ENCODE assay signal across 19 mouse cellular contexts in genomic region chr15:56067214-56067613, GRCm38 (mm10).
DNase-seq lines count a peak whose midpoint lies in the region; ATAC-seq and TF ChIP-seq lines count a peak whose summit lies in the region.
"Had no signal": no experiment of that assay in that cellular context is flagged by ENCODE, and none has a peak within 500 bp of the region (broad histone marks: within the 10 kb centered on the region; RNA-seq: fewer than 3 reads in every experiment).

No protein-coding gene starts in this region.

- no peaks in the 10 kb centered on the region for H3K4me1 ChIP-seq in hindbrain, embryonic 13.5 days (replicated peaks)
- H3K4me1 ChIP-seq in hindbrain, embryonic 12.5 days, result no peaks in the 10 kb centered on the region
- peaks cover 8% of the 10 kb centered on the region; the same call in 1 of the 2 replicates for H3K4me1 ChIP-seq in kidney, embryonic 15.5 days
- no peaks in the 10 kb centered on the region for H3K4me1 ChIP-seq in kidney, adult 2 months (ENCODE audit: control insufficient read depth, insufficient read depth, low read length)
- no peaks in the 10 kb centered on the region for H3K4me1 ChIP-seq in liver, adult 2 months (ENCODE audit: control insufficient read depth, insufficient read depth, low read length)
- H3K4me1 ChIP-seq: forebrain, embryonic 13.5 days; heart, embryonic 13.5 days had no signal

- H3K9ac ChIP-seq in hindbrain, embryonic 13.5 days, result no peak overlapping the region
- H3K9ac ChIP-seq in hindbrain, embryonic 12.5 days, result no peak overlapping the region
- no peak overlapping the region for H3K9ac ChIP-seq in kidney, embryonic 15.5 days
- no peak overlapping the region for H3K9ac ChIP-seq in liver, adult 2 months (ENCODE audit: low read depth, low read length)
- H3K9ac ChIP-seq: forebrain, embryonic 13.5 days; heart, embryonic 13.5 days had no signal

- no peak overlapping the region for H3K4me3 ChIP-seq in hindbrain, embryonic 13.5 days
- no peak overlapping the region for H3K4me3 ChIP-seq in hindbrain, embryonic 12.5 days
- no peak overlapping the region for H3K4me3 ChIP-seq in kidney, embryonic 15.5 days (replicated peaks)
- no peak overlapping the region for H3K4me3 ChIP-seq in kidney, adult 2 months (ENCODE audit: insufficient read depth, low read depth, low read length)
- H3K4me3 ChIP-seq in liver, adult 2 months (ENCODE audit: insufficient read depth, low read depth, low read length), result no peak overlapping the region
- H3K4me3 ChIP-seq: embryonic facial prominence, embryonic 10.5 days; forebrain, embryonic 13.5 days; heart, embryonic 13.5 days had no signal

- no peak overlapping the region for H3K27ac ChIP-seq in hindbrain, embryonic 13.5 days
- H3K27ac ChIP-seq in hindbrain, embryonic 12.5 days, result no peak overlapping the region
- no peak overlapping the region for H3K27ac ChIP-seq in kidney, embryonic 15.5 days
- H3K27ac ChIP-seq in kidney, adult 2 months (ENCODE audit: insufficient read depth, low read depth, low read length), result no peak overlapping the region
- no peak overlapping the region for H3K27ac ChIP-seq in liver, adult 2 months (replicated peaks; ENCODE audit: insufficient read depth, low read depth, low read length)
- H3K27ac ChIP-seq: embryonic facial prominence, embryonic 10.5 days; forebrain, embryonic 13.5 days; heart, embryonic 13.5 days had no signal

- 66% methylated on average over 3 of the region's 3 CpGs for WGBS in hindbrain, embryonic 13.5 days
- 69% methylated on average over 3 of the region's 3 CpGs for WGBS in hindbrain, embryonic 12.5 days
- WGBS in kidney, embryonic 15.5 days, result 11% methylated on average over 3 of the region's 3 CpGs
- 19% methylated on average over 3 of the region's 3 CpGs for WGBS in kidney, adult 2 months
- 60% methylated on average over 3 of the region's 3 CpGs for WGBS in liver, adult 2 months

- H3K4me2 ChIP-seq in hindbrain, embryonic 13.5 days, result no peak overlapping the region
- H3K4me2 ChIP-seq in hindbrain, embryonic 12.5 days (replicated peaks), result no peak overlapping the region
- H3K4me2 ChIP-seq in kidney, embryonic 15.5 days, result no peak overlapping the region
- H3K4me2 ChIP-seq: forebrain, embryonic 13.5 days; heart, embryonic 13.5 days had no signal

- no peak for TF ChIP-seq POLR2A in kidney, adult 2 months (IDR thresholded peaks at IDR 0.05; ENCODE audit: low read depth, low read length)
- TF ChIP-seq POLR2A in liver, adult 2 months (IDR thresholded peaks at IDR 0.05; ENCODE audit: extremely low read depth, insufficient read depth, low read length), result no peak

- DNase-seq in kidney, adult 2 months, result no peak
- peak; percentile 16 for DNase-seq in liver, adult 2 months (ENCODE audit: extremely low read depth, low read depth, low spot score)
- DNase-seq in liver, result no peak
- DNase-seq in urinary bladder, postnatal 14 days (ENCODE audit: low spot score), result no peak
- DNase-seq: adrenal gland, postnatal 14 days; cerebellum, adult 11-12 months; cerebellum, adult 9-10 months; cerebellum, postnatal 25 days; gastrocnemius, postnatal 36 days; heart, postnatal 36 days had no signal

- ATAC-seq in hindbrain, embryonic 13.5 days (ENCODE audit: low FRiP score), result 0 out of 2 replicates have a peak, but pooled peaks have one; percentile 9
- ATAC-seq in hindbrain, embryonic 12.5 days (ENCODE audit: low FRiP score), result no peak
- peak; percentile 64 for ATAC-seq in kidney, embryonic 15.5 days (replicated peaks; ENCODE audit: low FRiP score)
- ATAC-seq: activated CD4-positive, CD25-positive, alpha-beta regulatory T cell, adult 4 months; Patski had no signal

- H3K36me3 ChIP-seq in hindbrain, embryonic 13.5 days, result no peaks in the 10 kb centered on the region
- no peaks in the 10 kb centered on the region for H3K36me3 ChIP-seq in hindbrain, embryonic 12.5 days
- H3K36me3 ChIP-seq in kidney, embryonic 15.5 days, result no peaks in the 10 kb centered on the region
- no peaks in the 10 kb centered on the region for H3K36me3 ChIP-seq in kidney, adult 2 months (ENCODE audit: control insufficient read depth, insufficient read depth, low read length)
- no peaks in the 10 kb centered on the region for H3K36me3 ChIP-seq in liver, adult 2 months (ENCODE audit: control insufficient read depth, insufficient read depth, low read length)
- H3K36me3 ChIP-seq: embryonic facial prominence, embryonic 10.5 days; heart, embryonic 13.5 days had no signal

- no peaks in the 10 kb centered on the region for H3K9me3 ChIP-seq in hindbrain, embryonic 13.5 days
- H3K9me3 ChIP-seq in hindbrain, embryonic 12.5 days (replicated peaks), result no peaks in the 10 kb centered on the region
- H3K9me3 ChIP-seq in kidney, embryonic 15.5 days (replicated peaks), result no peaks in the 10 kb centered on the region
- H3K9me3 ChIP-seq: embryonic facial prominence, embryonic 10.5 days; forebrain, embryonic 13.5 days; heart, embryonic 13.5 days had no signal

- H3K79me2 ChIP-seq in liver, adult 2 months (ENCODE audit: control insufficient read depth, insufficient read depth, low read length), result no peaks in the 10 kb centered on the region

- no peaks in the 10 kb centered on the region for H3K27me3 ChIP-seq in hindbrain, embryonic 13.5 days
- H3K27me3 ChIP-seq in hindbrain, embryonic 12.5 days, result no peaks in the 10 kb centered on the region
- no peaks in the 10 kb centered on the region for H3K27me3 ChIP-seq in kidney, embryonic 15.5 days
- no peaks in the 10 kb centered on the region for H3K27me3 ChIP-seq in kidney, adult 2 months (replicated peaks; ENCODE audit: control insufficient read depth, insufficient read depth, low read length)
- no peaks in the 10 kb centered on the region for H3K27me3 ChIP-seq in liver, adult 2 months (ENCODE audit: control insufficient read depth, insufficient read depth, low read length)
- H3K27me3 ChIP-seq: CH12.LX; forebrain, embryonic 13.5 days; heart, embryonic 13.5 days; Patski had no signal

- TF ChIP-seq CTCF in kidney, adult 2 months (conservative IDR thresholded peaks at IDR 0.05; ENCODE audit: insufficient read depth, insufficient read length, low read depth, low read length), result no peak
- TF ChIP-seq CTCF in liver, adult 2 months (IDR thresholded peaks at IDR 0.05; ENCODE audit: low read depth, low read length), result no peak
